Mouse (Mus musculus) limb, embryonic 12.5 days (tissue): ENCODE data around the gene Jph2. TPM values are rescaled to one million over a fixed set of nuclear protein-coding genes. Genes with fewer than 3 reads are reported as not detected.

Source experiments
- ATAC-seq: fragments of 200-750 bp; cut with Nextera tagmentation; 2 replicates; pipeline ENCODE4 v1.8.0; 2017; ENCODE audit warnings: low read depth, moderate TSS enrichment; ENCODE audit not compliant: insufficient number of reproducible peaks, insufficient read depth, low FRiP score, low TSS enrichment
- H3K27ac ChIP-seq: fragments of 300-500 bp; sonication (generic); 2 replicates; pipeline ENCODE4 v1.5.1; 2016; ENCODE audit warnings: mild to moderate bottlenecking, moderate library complexity
- H3K27me3 ChIP-seq: fragments of 300-500 bp; sonication (generic); 2 replicates; pipeline ENCODE4 v1.6.1; 2016; ENCODE audit warnings: mild to moderate bottlenecking, moderate library complexity
- H3K36me3 ChIP-seq: fragments of 300-500 bp; sonication (generic); 2 replicates; pipeline ENCODE4 v1.6.1; 2016; ENCODE audit warnings: mild to moderate bottlenecking, moderate library complexity
- H3K4me1 ChIP-seq: fragments of 300-500 bp; sonication (generic); replicated peaks from 2 replicates; pipeline ENCODE4 v1.6.1; 2016
- H3K4me2 ChIP-seq: fragments of 300-500 bp; sonication (generic); 2 replicates; pipeline ENCODE4 v1.6.1; 2016; ENCODE audit warnings: mild to moderate bottlenecking, moderate library complexity
- H3K4me3 ChIP-seq: fragments of 300-500 bp; sonication (generic); replicated peaks from 2 replicates; pipeline ENCODE4 v1.5.1; 2016; ENCODE audit warnings: mild to moderate bottlenecking
- H3K9ac ChIP-seq: fragments of 300-500 bp; sonication (generic); replicated peaks from 2 replicates; pipeline ENCODE4 v1.6.1; 2016; ENCODE audit warnings: mild to moderate bottlenecking, moderate library complexity
- H3K9me3 ChIP-seq: fragments of 300-500 bp; sonication (generic); 2 replicates; pipeline ENCODE4 v1.6.1; 2016; ENCODE audit warnings: mild to moderate bottlenecking, moderate library complexity
- WGBS: fragments of 180-500 bp; shearing (Covaris S2); methylation state at CpG from one replicate; pipeline ENCODE4 v1.1.7; 2016; 5-methylcytosine and 5-hydroxymethylcytosine counted together
- polyA plus RNA-seq: library from polyadenylated mRNA; unstranded; fragments of >200 nt; fragmentation: Nextera tagmentation; extraction: Ambion mirVana; gene quantifications from 2 replicates; pipeline ENCODE4 v1.2.1, GENCODE M21; 2016

Gene Jph2
- polyA plus RNA-seq, 1 experiment from 2014 or later, result 2.2 TPM

- H3K36me3 ChIP-seq, result no peaks in the 10 kb centered on the region
- no peak overlapping the region for H3K9ac ChIP-seq
- no peak overlapping the region for H3K4me2 ChIP-seq
- no peaks in the 10 kb centered on the region for H3K27me3 ChIP-seq
- no peak for ATAC-seq
- 0 out of 2 replicates have a peak, but pooled peaks cover 4% of the 10 kb centered on the region for H3K4me1 ChIP-seq
- H3K4me3 ChIP-seq, result no peak overlapping the region
- no peak overlapping the region for H3K27ac ChIP-seq
- no peaks in the 10 kb centered on the region for H3K9me3 ChIP-seq
- WGBS, result 68% methylated on average over 15 of the region's 15 CpGs
These were observed 11.2 kb downstream of the Jph2 start for GRCm38 (mm10) chr2:163386423-163387190.

- H3K27me3 ChIP-seq, result no peaks in the 10 kb centered on the region
- H3K9ac ChIP-seq, result no peak overlapping the region
- no peak for ATAC-seq
- 81% methylated on average over 6 of the region's 6 CpGs for WGBS
- 0 out of 2 replicates have a peak, but pooled peaks cover 4% of the 10 kb centered on the region for H3K4me1 ChIP-seq
- no peak overlapping the region for H3K4me3 ChIP-seq
- H3K9me3 ChIP-seq, result no peaks in the 10 kb centered on the region
- H3K27ac ChIP-seq, result no peak overlapping the region
- H3K36me3 ChIP-seq, result no peaks in the 10 kb centered on the region
- H3K4me2 ChIP-seq, result no peak overlapping the region
These were observed 12.7 kb downstream of the Jph2 start for GRCm38 (mm10) chr2:163385126-163385525.

GRCm38 (mm10) chr2:163381246-163381645 lies 16.5 kb downstream of the Jph2 start:
- Histone ChIP-seq H3K27me3 (peaks cover 21% of the 10 kb centered on the region), H3K9me3 (no peaks in the 10 kb centered on the region), H3K4me1 (no peaks in the 10 kb centered on the region), H3K4me3 (no peak overlapping the region), H3K36me3 (no peaks in the 10 kb centered on the region), H3K9ac (no peak overlapping the region), H3K4me2 (no peak overlapping the region), H3K27ac (no peak overlapping the region)
- WGBS, result 85% methylated on average over 8 of the region's 8 CpGs
- ATAC-seq, result no peak

- no peak overlapping the region for H3K4me2 ChIP-seq
- no peak overlapping the region for H3K27ac ChIP-seq
- ATAC-seq, result no peak
- H3K27me3 ChIP-seq, result peaks cover 40% of the 10 kb centered on the region
- no peaks in the 10 kb centered on the region for H3K36me3 ChIP-seq
- H3K9me3 ChIP-seq, result peaks cover 4% of the 10 kb centered on the region; the same call in 1 of the 2 replicates
- H3K4me3 ChIP-seq, result no peak overlapping the region
- no peaks in the 10 kb centered on the region for H3K4me1 ChIP-seq
- 72% methylated on average over 5 of the region's 5 CpGs for WGBS
- no peak overlapping the region for H3K9ac ChIP-seq
These were observed 18.4 kb downstream of the Jph2 start for GRCm38 (mm10) chr2:163379366-163379765.

- WGBS, result 43% methylated on average over 33 of the region's 33 CpGs
- no peaks in the 10 kb centered on the region for H3K36me3 ChIP-seq
- H3K27me3 ChIP-seq, result peaks cover 46% of the 10 kb centered on the region
- H3K27ac ChIP-seq, result no peak overlapping the region
- H3K4me3 ChIP-seq, result 0 out of 2 replicates have a peak overlapping the region, but pooled peaks have one; percentile 7
- no peak for ATAC-seq
- no peak overlapping the region for H3K9ac ChIP-seq
- peaks cover 4% of the 10 kb centered on the region; the same call in 1 of the 2 replicates for H3K9me3 ChIP-seq
- no peak overlapping the region for H3K4me2 ChIP-seq
- H3K4me1 ChIP-seq, result no peaks in the 10 kb centered on the region
These were observed 21.7 kb downstream of the Jph2 start for GRCm38 (mm10) chr2:163376082-163376481.

GRCm38 (mm10) chr2:163375468-163375867 lies 22.3 kb downstream of the Jph2 start:
- 0 out of 2 replicates have a peak overlapping the region, but pooled peaks have one; percentile 7 for H3K4me3 ChIP-seq
- peaks cover 46% of the 10 kb centered on the region for H3K27me3 ChIP-seq
- 46% methylated on average over 35 of the region's 35 CpGs for WGBS

GRCm38 (mm10) chr2:163372627-163373026 lies 25.2 kb downstream of the Jph2 start:
- Histone ChIP-seq H3K36me3 (no peaks in the 10 kb centered on the region), H3K9ac (no peak overlapping the region), H3K27me3 (peaks cover 39% of the 10 kb centered on the region), H3K9me3 (peaks cover 4% of the 10 kb centered on the region; the same call in 1 of the 2 replicates), H3K27ac (no peak overlapping the region), H3K4me1 (no peaks in the 10 kb centered on the region), H3K4me3 (no peak overlapping the region), H3K4me2 (no peak overlapping the region)
- WGBS, result 85% methylated on average over 1 of the region's 1 CpGs
- ATAC-seq, result no peak

More at GRCm38 (mm10) chr2:163375468-163375867, 22.3 kb downstream of the Jph2 start:
- Histone ChIP-seq H3K9me3 (peaks cover 4% of the 10 kb centered on the region; the same call in 1 of the 2 replicates), H3K9ac (no peak overlapping the region), H3K36me3 (no peaks in the 10 kb centered on the region), H3K4me2 (no peak overlapping the region), H3K27ac (no peak overlapping the region), H3K4me1 (no peaks in the 10 kb centered on the region)
- ATAC-seq, result no peak

- Histone ChIP-seq H3K27ac (no peak overlapping the region), H3K4me1 (no peaks in the 10 kb centered on the region), H3K27me3 (peaks cover 14% of the 10 kb centered on the region), H3K36me3 (no peaks in the 10 kb centered on the region), H3K9ac (no peak overlapping the region), H3K9me3 (no peaks in the 10 kb centered on the region), H3K4me2 (no peak overlapping the region), H3K4me3 (no peak overlapping the region)
- WGBS, result 41% methylated on average over 4 of the region's 4 CpGs
- no peak for ATAC-seq
These were observed 27.6 kb downstream of the Jph2 start for GRCm38 (mm10) chr2:163370175-163370574.

GRCm38 (mm10) chr2:163364785-163365541 lies 32.8 kb downstream of the Jph2 start:
- Histone ChIP-seq H3K4me3 (no peak overlapping the region), H3K9ac (no peak overlapping the region), H3K27ac (no peak overlapping the region), H3K9me3 (no peaks in the 10 kb centered on the region), H3K4me2 (no peak overlapping the region), H3K36me3 (no peaks in the 10 kb centered on the region), H3K4me1 (no peaks in the 10 kb centered on the region), H3K27me3 (0 out of 2 replicates have a peak, but pooled peaks cover 2% of the 10 kb centered on the region)
- WGBS, result 75% methylated on average over 18 of the region's 18 CpGs
- no peak for ATAC-seq

- Histone ChIP-seq H3K27me3 (0 out of 2 replicates have a peak, but pooled peaks cover 2% of the 10 kb centered on the region), H3K4me1 (no peaks in the 10 kb centered on the region), H3K9ac (no peak overlapping the region), H3K4me2 (no peak overlapping the region), H3K4me3 (no peak overlapping the region), H3K27ac (no peak overlapping the region), H3K9me3 (no peaks in the 10 kb centered on the region), H3K36me3 (no peaks in the 10 kb centered on the region)
- WGBS, result 74% methylated on average over 12 of the region's 12 CpGs
- ATAC-seq, result no peak
These were observed 34.6 kb downstream of the Jph2 start for GRCm38 (mm10) chr2:163362940-163363921.
